Mouse (Mus musculus): ENCODE measurements at regions not wholly inside any gene's neighbourhood (a gene's known extent, or its start where the extent isn't known, plus 50 kb on each side); places are given as distances from the start of the nearest gene placed in this dataset.

DNA sequence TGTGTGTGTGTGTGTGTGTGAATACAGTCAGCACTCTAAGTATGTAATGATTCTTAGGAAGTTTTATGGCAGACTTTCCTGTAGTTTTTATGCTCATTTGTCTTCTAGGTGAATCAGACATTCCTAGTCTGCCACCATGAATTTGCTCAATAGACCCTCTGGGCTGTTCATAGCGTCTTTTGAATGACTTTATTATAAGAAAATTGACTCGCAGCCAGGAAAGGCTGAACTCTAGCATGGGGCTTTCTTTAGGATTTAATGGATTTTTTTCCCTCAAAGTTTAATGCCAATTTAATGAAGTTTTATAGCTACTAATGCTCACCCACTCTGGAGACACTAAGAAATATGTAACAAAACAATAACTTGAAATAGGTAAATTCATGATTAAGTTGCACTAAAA, 363.6 kb downstream of the Cdh11 start:
- DNase-seq (ENCODE audit: low read depth, low spot score) = no peak

DNA sequence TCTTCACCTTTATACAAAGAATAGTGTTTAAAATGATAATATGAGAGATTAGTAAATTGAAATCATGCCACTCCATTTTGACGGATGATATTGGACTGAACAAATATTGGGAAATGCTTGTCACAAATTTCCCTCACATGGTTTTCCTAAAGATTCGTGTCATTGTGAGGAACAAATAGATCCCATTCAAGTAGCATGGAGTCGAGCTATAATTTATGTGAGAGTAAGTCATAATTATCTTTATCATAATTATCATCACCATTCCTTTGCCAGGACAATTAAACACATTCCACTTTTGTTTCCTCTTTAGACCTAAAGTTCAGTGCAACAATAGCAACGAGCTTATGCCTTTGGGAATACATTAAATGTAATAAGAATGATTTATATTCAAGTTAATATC, 370.5 kb downstream of the Cdh11 start:
- no peak for DNase-seq (ENCODE audit: low read depth, low spot score)

DNA sequence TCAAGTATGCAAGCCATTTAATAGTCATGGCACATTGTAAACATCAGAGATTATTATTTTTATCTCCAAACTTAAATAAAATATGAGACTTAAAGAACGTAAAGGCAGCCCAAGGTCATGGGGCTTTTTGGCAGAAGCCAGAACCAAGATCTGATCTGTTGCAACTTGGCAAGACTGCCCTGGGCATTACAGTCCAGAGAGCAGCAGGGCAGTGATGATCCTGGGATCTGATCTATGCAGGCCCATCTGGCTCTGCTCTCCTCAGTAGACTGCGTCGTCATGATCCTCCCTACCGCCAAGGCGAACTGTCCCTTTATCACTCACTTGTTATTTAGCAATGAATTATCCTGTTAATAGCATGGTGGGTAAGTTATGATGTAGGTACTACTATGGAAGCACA, 372.0 kb downstream of the Cdh11 start:
- no peak for DNase-seq (ENCODE audit: low read depth, low spot score)

DNA sequence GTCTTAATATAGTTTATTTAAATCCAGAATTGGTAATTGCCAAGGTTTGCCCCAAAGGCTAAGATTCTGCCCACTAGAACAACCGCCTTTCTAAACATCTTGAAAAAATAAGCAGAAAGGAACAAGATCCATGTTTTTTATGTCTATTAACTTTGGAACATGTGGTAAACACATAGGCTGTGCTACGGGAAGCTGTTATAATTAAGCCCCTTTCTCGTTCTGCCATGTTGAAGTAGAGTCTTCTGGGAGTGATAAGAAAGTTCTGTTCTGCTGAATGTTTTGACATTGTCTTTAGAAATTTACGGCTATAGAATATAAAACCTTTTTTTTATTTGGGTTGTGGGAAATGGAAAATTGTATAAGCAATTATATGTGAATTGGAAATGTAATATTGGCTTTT, 397.9 kb downstream of the Cdh11 start:
- DNase-seq (ENCODE audit: low read depth, low spot score) = no peak

DNA sequence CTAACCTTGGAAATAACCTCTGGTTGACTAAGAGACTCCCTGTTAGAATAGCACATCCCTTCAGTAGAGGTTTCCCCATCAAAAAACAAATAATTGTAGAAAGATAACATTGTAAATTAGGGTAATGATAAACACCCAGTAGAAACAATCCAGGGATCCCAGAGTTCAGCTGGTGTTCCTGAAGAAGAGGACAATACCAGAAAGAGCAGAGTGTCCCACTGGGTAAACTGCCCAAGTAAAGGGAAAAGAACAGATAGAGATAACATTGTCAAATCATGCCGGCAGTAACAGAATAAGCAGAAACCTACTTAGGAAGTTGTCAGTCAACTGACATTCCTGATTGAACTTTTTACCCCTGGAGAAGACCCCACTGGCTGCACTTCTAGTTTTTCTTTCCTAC, 440.1 kb downstream of the Cdh11 start:
- no peak for DNase-seq (ENCODE audit: low read depth, low spot score)

DNA sequence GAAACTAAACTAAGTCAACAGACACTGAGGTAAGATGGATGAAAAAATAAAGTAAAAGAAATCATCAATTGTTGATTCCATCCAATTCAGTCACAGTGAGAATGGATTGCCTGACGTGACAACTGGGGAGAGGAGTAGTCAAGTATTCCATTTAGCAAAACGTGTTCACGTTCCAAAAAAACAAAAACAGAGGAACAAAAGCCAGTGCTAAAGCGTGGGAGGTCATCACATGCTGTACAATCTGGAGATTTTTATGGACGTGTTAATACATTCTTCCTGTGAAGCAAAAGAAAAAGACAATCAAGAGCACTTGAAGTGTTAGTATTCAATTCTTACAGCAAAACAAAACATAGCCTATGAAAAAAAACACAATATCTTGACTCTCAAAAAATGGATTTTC, 452.9 kb downstream of the Cdh11 start:
- DNase-seq (ENCODE audit: low read depth, low spot score) = peak; percentile 24

DNA sequence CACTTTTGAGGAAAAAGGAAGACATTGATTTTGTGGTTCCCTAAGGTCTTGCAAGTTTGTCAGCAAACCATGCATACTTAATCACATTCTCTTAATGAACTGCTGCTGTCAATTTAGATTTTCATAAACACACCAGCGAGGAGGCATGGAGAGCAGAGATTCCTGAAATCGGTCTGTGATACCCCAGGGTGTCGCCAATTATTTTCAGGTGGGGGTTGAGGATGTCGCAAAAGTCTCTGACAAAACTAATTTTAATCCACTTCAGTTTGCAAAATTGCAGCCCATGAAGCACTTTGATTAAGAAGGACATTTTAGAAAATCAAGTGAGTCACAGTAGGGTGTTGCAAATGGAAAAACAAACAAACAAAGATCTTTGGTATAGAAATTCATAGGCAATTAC, 454.3 kb downstream of the Cdh11 start:
- DNase-seq (ENCODE audit: low read depth, low spot score) = no peak

DNA sequence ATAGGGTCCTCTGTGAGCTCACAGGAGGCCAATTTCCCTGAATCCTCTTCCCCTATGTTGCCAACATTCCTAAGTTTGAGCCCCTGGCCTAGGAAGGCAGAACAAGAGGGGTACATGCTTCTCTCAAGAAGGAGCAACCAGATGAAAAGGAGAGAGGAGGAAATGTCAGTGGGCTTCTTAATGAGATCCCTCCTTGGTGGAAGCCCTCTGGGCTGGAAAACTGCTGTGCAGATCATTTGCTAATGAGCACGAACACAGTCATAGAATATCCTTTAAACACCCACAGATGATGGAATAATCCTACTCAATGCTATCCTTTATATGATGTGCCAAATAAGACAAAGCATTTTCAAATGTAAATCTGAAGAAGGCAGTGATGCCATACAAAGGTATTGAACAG, 455.5 kb downstream of the Cdh11 start:
- no peak for DNase-seq (ENCODE audit: low read depth, low spot score)
